Mouse (Mus musculus) ovary, postnatal 14 days (tissue): Measurements from ENCODE around the gene Zc3h18.

Experiments
- DNase-seq: peaks from one replicate; pipeline ENCODE4 v3.0.0; 2022; ENCODE audit warnings: low spot score

Zc3h18 gene

GRCm38 (mm10) chr8:122376365-122377231 is at the start of gene Zc3h18:
Gene Zc3h18 (plus strand): TSS chr8:122376609.
- peak; percentile 97 for DNase-seq

- DNase-seq, result no peak
Observed at GRCm38 (mm10) chr8:122329072-122329471, 47.3 kb upstream of the Zc3h18 start.

GRCm38 (mm10) chr8:122329553-122330239 is 46.7 kb upstream of the Zc3h18 start:
- no peak for DNase-seq

DNA sequence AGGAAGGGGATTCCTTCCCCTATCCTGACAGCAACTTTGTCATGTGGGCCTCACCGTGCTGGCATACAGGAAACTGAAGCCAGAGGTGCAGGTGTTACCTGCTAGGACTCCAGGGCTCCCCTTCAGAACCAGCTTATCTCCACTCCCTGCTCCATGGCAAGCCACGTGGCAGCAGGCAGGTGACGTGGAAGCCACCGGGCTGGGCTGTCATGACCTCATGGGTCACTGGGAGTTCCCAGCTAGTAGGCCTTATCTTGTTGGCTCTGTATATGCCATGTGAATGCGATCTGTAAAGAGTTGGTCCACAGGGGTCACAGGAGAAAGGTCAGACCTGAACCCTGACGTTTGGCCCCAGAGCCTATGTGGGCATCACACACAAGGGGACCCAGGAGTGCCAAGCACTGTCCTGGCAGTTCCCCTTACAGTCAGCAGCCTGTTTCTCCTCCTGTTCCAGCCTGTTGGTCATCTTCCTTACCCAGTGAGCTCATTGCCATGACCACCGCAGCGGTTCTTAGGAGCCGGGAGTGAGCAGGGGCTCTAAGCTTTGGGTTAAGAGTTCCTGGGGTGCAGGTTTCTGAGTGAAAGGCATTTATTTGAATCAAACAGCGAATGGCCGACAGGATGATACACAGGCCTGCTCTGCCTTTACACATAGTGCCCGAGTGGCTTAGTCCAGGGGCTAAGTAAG is 45.8 kb upstream of the Zc3h18 start:
- no peak for DNase-seq

GRCm38 (mm10) chr8:122331134-122331523 is 45.3 kb upstream of the Zc3h18 start:
- DNase-seq, result no peak

DNA sequence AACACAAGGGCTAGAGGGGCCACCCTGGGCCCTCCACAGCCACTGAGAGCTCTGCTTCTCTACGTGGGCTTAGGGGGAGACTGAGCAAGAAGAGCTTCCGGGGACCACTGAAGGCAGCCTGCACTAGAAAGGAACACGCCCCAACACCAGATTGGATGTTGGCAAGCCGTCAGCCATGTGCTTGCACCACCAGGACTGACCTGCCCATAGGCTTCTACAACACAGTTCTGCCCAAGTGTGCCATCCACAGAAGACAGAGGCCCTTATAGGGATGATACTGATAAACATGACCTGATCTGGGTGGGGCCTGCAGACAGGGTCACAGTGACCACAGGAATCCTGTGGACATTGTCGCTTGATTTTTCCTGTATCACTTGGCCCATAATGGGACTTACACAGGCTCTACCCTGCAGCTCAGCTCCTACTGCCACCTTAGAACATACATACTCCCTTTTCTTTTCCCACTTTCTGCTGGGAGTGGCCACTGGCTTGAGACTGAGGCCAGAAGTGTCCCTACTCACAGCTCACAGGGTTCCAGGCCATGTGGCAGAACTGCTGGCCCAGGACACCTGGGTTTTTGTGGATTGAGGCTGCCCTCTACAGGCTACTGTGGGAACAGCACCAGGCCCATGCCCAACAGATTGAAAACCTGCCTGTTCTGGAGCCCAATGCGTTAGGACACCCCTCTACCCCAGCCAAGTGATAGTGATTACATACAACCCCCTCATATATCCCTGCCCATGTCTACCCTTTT is 43.5 kb upstream of the Zc3h18 start:
- DNase-seq, result peak; percentile 86

- DNase-seq, result no peak
Observed at GRCm38 (mm10) chr8:122333531-122333930, 42.9 kb upstream of the Zc3h18 start.

DNA sequence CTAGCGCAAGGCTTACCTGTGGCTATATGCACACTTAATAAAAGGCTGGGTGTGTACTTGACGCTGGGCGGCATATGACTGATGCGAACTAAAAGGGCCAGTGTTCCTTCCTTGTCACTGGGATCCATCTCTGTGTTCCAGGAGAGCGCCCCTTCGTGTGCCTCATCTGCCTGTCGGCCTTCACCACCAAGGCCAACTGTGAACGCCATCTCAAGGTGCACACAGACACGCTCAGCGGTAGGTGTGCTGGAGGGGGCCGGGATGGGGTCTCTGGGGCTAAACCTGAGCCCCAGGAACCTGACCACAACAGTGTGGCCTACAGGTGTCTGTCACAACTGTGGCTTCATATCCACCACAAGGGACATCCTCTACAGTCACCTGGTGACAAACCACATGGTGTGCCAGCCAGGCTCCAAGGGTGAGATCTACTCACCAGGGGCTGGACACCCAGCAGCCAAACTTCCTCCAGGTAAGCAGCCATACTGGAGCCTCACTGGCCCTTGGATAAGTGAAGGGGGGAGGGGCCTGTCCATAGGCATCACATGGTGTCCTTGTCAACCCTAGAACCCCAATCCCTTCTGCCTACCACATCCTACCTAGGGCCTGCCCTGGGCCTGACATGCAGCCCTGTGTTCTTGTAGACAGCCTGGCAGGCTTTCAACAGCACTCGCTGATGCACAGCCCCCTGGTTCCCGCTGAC is 41.5 kb upstream of the Zc3h18 start:
- DNase-seq, result no peak

DNA sequence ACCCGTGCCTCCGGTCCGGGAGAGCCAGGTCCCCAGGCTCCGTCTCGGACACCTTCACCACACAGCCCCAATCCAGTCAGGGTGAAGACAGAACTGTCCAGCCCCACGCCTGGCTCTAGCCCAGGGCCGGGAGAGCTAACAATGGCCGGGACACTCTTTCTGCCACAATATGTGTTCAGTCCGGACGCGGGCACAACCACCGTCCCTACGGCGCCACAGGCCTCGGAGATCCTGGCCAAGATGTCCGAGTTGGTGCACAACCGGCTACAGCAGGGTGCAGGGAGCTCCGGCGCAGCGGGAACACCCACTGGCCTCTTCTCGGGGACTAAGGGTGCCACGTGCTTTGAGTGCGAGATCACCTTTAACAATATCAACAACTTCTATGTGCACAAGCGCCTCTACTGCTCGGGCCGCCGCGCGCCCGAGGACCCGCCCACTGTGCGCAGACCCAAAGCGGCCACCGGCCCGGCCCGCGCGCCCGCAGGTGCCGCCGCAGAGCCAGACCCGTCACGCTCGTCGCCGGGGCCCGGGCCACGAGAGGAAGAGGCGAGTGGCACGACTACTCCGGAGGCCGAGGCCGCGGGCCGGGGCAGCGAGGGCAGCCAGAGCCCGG is 40.7 kb upstream of the Zc3h18 start:
- DNase-seq, result no peak

DNA sequence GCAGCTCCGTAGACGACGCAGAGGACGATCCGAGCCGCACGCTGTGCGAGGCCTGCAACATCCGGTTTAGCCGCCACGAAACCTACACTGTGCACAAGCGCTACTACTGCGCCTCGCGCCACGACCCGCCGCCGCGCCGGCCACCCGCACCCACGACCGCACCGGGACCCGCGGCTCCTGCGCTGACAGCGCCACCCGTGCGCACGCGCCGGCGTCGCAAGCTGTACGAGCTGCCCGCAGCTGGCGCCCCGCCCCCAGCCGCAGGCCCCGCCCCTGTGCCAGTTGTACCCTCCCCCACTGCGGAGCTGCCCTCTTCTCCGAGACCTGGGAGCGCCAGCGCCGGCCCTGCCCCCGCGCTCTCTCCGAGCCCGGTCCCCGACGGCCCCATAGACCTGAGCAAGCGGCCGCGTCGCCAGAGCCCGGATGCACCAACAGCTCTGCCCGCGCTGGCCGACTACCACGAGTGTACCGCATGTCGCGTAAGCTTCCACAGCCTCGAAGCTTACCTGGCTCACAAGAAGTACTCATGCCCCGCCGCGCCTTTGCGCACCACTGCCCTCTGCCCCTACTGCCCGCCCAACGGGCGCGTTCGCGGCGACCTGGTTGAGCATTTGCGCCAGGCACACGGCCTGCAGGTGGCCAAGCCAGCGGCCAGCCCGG is 40.0 kb upstream of the Zc3h18 start:
- no peak for DNase-seq

GRCm38 (mm10) chr8:122338852-122339251 is 37.6 kb upstream of the Zc3h18 start:
- no peak for DNase-seq

DNA sequence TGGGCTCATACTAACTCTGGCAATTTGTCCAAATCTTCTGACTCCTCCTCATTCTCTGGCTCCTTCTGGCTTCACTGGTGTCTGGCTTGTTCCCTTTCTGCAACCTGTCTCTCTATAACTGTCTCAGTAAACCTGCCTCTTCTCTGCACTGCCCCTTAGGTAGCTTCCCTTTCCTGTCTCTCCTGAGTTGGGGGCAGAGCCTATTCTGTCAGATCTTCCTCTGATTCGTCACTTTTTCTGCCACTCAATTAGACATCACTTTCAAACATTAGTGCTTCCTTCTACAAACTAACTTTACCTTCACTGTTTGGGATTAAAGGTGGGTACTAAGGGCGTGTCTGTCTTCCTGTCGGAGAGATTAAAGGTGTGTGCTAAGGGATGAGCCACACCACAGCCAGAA is 35.6 kb upstream of the Zc3h18 start:
- DNase-seq, result no peak

GRCm38 (mm10) chr8:122341790-122342189 is 34.6 kb upstream of the Zc3h18 start:
- DNase-seq, result no peak

GRCm38 (mm10) chr8:122342362-122342761 is 34.0 kb upstream of the Zc3h18 start:
- no peak for DNase-seq

GRCm38 (mm10) chr8:122342806-122343209 is 33.6 kb upstream of the Zc3h18 start:
- DNase-seq, result no peak

DNA sequence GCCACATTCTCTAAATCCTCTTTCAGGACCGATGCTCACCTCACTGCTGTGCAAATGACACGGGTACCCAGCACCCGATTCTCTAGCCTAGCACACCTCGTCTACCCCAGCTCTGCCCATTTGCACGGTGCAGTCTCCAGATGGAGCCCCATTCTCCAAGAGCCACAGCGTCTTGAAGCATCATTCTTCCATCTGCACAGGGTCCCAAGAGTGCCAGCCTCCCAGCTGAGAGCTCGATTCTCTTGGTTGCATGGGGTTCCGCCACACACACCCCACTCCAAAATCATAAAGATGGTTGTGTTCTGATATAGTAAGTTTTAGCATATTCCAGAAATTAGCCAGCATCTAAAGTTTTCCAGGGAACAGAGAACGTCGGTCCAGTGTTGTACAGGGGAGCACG is 33.1 kb upstream of the Zc3h18 start:
- DNase-seq, result no peak

DNA sequence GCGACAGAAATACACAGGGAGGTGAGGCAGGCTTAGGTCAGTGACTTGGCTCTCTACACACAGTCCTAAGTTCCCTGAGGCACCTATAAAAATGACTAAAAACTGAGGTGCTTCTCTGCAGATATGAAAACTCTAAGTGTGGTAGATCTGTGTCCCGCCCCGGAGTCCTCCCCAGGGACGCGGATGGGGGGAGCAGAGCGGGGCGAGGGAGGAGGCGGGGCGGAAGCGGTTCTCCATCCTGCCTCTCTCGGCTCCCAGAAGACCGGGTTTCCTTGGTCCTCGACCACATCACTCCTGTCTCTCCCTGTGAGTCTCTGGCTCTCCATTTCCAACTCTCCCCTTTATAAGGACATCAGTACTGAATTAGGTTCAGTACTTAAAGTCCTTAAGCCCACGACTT is 32.7 kb upstream of the Zc3h18 start:
- DNase-seq, result no peak

DNA sequence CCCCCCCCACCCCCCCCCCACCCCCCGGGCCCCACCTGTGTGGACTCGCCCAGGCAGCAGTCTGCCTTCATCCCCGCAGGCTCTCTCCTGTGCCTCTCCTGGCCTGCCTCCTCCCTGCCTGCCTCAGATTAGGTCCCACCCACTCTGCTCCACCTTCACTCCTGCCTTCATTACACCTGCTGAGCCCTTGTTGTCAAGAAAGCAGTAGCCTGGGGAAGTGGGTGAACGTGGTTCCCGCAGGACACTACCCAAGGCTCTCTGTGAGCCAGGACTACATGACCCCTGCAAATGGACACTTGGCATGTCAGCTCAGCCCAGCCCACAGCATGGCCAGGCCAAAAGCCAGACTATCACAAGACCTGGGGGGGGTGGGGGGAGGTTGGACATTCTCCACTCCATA is 32.2 kb upstream of the Zc3h18 start:
- no peak for DNase-seq

- DNase-seq, result no peak
Observed at GRCm38 (mm10) chr8:122345181-122346095, 31.0 kb upstream of the Zc3h18 start.
